Mouse (Mus musculus): ENCODE results near the gene Dysf. TPM values are rescaled to one million over a fixed set of nuclear protein-coding genes. Genes with fewer than 3 reads are reported as not detected.
A peak's percentile ranks its signal among the peaks of the same experiment; 100 is the strongest.

The Dysf gene
- polyA plus RNA-seq, 1 experiment, result 20.7 TPM

- Histone ChIP-seq H3K4me3 (ENCODE audit: insufficient read depth, low read depth, low read length) (no peak overlapping the region), H3K27me3 (replicated peaks; ENCODE audit: control insufficient read depth, insufficient read depth, low read length) (no peaks in the 10 kb centered on the region), H3K4me1 (ENCODE audit: control insufficient read depth, insufficient read depth, low read length) (no peaks in the 10 kb centered on the region), H3K36me3 (ENCODE audit: control insufficient read depth, insufficient read depth, low read length) (no peaks in the 10 kb centered on the region), H3K27ac (ENCODE audit: insufficient read depth, low read depth, low read length) (no peak overlapping the region)
- TF ChIP-seq CTCF (conservative IDR thresholded peaks at IDR 0.05; ENCODE audit: insufficient read depth, insufficient read length, low read depth, low read length) (no peak), POLR2A (IDR thresholded peaks at IDR 0.05; ENCODE audit: low read depth, low read length) (no peak)
- 89% methylated on average over 3 of the region's 3 CpGs for WGBS
- DNase-seq, result no peak
These were observed 72.2 kb downstream of the Dysf start for GRCm38 (mm10) chr6:84080631-84081030.

DNA sequence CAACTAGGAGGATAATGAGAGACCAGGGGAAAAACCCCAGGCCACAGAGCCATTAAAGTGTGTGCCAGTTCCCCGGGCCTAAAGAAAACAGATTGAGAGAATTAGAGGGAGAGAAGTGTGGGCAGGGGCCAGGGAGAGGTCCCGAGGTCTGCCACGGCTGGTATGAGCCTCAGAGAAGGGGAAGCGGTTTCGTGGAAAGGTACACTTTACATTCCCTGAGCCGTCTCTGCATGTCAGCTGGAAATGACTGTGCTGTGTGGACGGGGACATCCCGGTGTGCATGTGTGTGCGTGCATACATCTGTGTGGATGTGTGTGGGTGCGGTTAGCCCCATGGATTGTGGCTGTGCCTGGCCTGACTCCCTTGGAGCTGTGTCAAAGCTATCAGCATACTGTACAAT, 76.4 kb downstream of the Dysf start:
- no peaks in the 10 kb centered on the region for H3K4me1 ChIP-seq (ENCODE audit: control insufficient read depth, insufficient read depth, low read length)
- DNase-seq, result no peak
- 67% methylated on average over 10 of the region's 10 CpGs for WGBS
- no peak overlapping the region for H3K4me3 ChIP-seq (ENCODE audit: insufficient read depth, low read depth, low read length)
- H3K27me3 ChIP-seq (replicated peaks; ENCODE audit: control insufficient read depth, insufficient read depth, low read length), result no peaks in the 10 kb centered on the region
- TF ChIP-seq POLR2A (IDR thresholded peaks at IDR 0.05; ENCODE audit: low read depth, low read length), result no peak
- no peak for TF ChIP-seq CTCF (conservative IDR thresholded peaks at IDR 0.05; ENCODE audit: insufficient read depth, insufficient read length, low read depth, low read length)
- no peak overlapping the region for H3K27ac ChIP-seq (ENCODE audit: insufficient read depth, low read depth, low read length)
- H3K36me3 ChIP-seq (ENCODE audit: control insufficient read depth, insufficient read depth, low read length), result no peaks in the 10 kb centered on the region

- TF ChIP-seq CTCF (conservative IDR thresholded peaks at IDR 0.05; ENCODE audit: insufficient read depth, insufficient read length, low read depth, low read length), result peak; percentile 89
- TF ChIP-seq POLR2A (IDR thresholded peaks at IDR 0.05; ENCODE audit: low read depth, low read length), result no peak
- no peak overlapping the region for H3K4me3 ChIP-seq (ENCODE audit: insufficient read depth, low read depth, low read length)
- H3K4me1 ChIP-seq (ENCODE audit: control insufficient read depth, insufficient read depth, low read length), result no peaks in the 10 kb centered on the region
- H3K27me3 ChIP-seq (replicated peaks; ENCODE audit: control insufficient read depth, insufficient read depth, low read length), result no peaks in the 10 kb centered on the region
- 26% methylated on average over 4 of the region's 4 CpGs for WGBS
- DNase-seq, result peak; percentile 45
- no peaks in the 10 kb centered on the region for H3K36me3 ChIP-seq (ENCODE audit: control insufficient read depth, insufficient read depth, low read length)
- no peak overlapping the region for H3K27ac ChIP-seq (ENCODE audit: insufficient read depth, low read depth, low read length)
These were observed 85.1 kb downstream of the Dysf start for GRCm38 (mm10) chr6:84093473-84093872.

DNA sequence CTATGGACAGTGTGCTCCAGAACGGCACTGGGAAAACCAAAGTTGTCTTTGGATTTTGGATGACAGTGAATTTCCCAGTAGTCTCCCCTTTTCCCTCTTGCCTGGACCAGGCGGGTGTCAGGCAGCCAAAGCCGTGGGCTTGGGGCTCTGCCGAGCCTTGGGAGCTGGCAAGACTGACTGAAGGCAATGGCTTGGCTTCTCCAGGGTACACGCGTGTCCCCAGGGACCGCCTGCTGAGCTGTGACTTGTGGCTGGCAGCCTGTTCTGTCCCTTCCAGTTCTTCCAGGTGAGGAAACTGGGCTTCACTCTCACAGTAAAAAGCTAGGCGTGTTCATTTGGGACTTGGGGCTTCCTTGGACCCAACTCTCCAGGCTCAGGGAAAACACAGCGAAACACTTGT, 86.1 kb downstream of the Dysf start:
- Histone ChIP-seq H3K4me1 (ENCODE audit: control insufficient read depth, insufficient read depth, low read length) (no peaks in the 10 kb centered on the region), H3K4me3 (ENCODE audit: insufficient read depth, low read depth, low read length) (no peak overlapping the region), H3K27me3 (replicated peaks; ENCODE audit: control insufficient read depth, insufficient read depth, low read length) (no peaks in the 10 kb centered on the region), H3K27ac (ENCODE audit: insufficient read depth, low read depth, low read length) (no peak overlapping the region), H3K36me3 (ENCODE audit: control insufficient read depth, insufficient read depth, low read length) (no peaks in the 10 kb centered on the region)
- DNase-seq, result peak; percentile 6
- TF ChIP-seq POLR2A (IDR thresholded peaks at IDR 0.05; ENCODE audit: low read depth, low read length) (no peak), CTCF (conservative IDR thresholded peaks at IDR 0.05; ENCODE audit: insufficient read depth, insufficient read length, low read depth, low read length) (no peak)
- WGBS, result 90% methylated on average over 9 of the region's 9 CpGs

DNA sequence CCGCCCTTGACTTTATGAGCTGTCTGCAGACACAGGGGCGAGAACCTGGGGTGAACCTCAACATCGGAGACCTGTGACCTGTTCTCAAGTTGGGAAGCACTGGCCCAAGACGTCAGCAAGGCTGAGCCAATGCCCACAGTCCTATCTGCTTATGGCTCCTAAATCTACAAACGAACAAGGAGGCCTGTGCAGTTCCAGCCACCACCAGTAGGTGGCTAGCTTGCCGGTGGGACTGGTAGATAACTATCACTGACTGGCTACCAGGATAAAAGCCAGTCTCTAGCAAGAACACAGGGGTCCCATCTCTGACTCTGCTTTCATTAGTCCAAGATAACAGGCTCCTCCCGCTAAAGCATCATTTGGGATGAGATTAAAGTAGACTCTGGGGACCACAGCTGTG, 86.6 kb downstream of the Dysf start:
- 24% methylated on average over 7 of the region's 7 CpGs for whole genome bisulfite sequencing
- Histone ChIP-seq H3K27me3 (replicated peaks; ENCODE audit: control insufficient read depth, insufficient read depth, low read length) (no peaks in the 10 kb centered on the region), H3K4me3 (ENCODE audit: insufficient read depth, low read depth, low read length) (no peak overlapping the region), H3K4me1 (ENCODE audit: control insufficient read depth, insufficient read depth, low read length) (no peaks in the 10 kb centered on the region), H3K36me3 (ENCODE audit: control insufficient read depth, insufficient read depth, low read length) (no peaks in the 10 kb centered on the region), H3K27ac (ENCODE audit: insufficient read depth, low read depth, low read length) (no peak overlapping the region)
- peak; percentile 71 for DNase-seq
- TF ChIP-seq CTCF (conservative IDR thresholded peaks at IDR 0.05; ENCODE audit: insufficient read depth, insufficient read length, low read depth, low read length) (peak; percentile 76), POLR2A (IDR thresholded peaks at IDR 0.05; ENCODE audit: low read depth, low read length) (no peak)

DNA sequence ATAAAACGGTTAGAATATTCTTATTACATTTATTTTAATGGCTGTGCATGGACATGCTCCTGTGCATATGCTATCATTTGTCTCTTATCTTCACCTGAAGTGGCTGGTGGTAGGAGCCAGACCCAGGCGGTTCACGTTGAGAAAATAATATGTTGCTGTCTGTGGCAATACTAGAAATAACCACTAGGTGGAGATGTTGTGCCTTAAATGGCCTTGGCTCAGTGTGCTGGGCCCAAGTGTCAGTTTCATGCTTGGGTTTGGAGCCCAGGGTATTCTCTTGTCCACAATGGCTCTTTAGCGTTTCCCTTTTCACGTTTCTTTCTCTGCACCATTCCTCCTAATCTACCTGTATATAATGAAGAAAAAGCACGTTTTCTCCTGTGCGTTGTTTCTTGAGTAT, 87.5 kb downstream of the Dysf start:
- WGBS, result 21% methylated on average over 7 of the region's 7 CpGs
- no peak overlapping the region for H3K27ac ChIP-seq (ENCODE audit: insufficient read depth, low read depth, low read length)
- no peaks in the 10 kb centered on the region for H3K36me3 ChIP-seq (ENCODE audit: control insufficient read depth, insufficient read depth, low read length)
- H3K4me3 ChIP-seq (ENCODE audit: insufficient read depth, low read depth, low read length), result no peak overlapping the region
- no peaks in the 10 kb centered on the region for H3K4me1 ChIP-seq (ENCODE audit: control insufficient read depth, insufficient read depth, low read length)
- peak; percentile 80 for DNase-seq
- no peaks in the 10 kb centered on the region for H3K27me3 ChIP-seq (replicated peaks; ENCODE audit: control insufficient read depth, insufficient read depth, low read length)
- TF ChIP-seq CTCF (conservative IDR thresholded peaks at IDR 0.05; ENCODE audit: insufficient read depth, insufficient read length, low read depth, low read length), result peak; percentile 84
- no peak for TF ChIP-seq POLR2A (IDR thresholded peaks at IDR 0.05; ENCODE audit: low read depth, low read length)

DNA sequence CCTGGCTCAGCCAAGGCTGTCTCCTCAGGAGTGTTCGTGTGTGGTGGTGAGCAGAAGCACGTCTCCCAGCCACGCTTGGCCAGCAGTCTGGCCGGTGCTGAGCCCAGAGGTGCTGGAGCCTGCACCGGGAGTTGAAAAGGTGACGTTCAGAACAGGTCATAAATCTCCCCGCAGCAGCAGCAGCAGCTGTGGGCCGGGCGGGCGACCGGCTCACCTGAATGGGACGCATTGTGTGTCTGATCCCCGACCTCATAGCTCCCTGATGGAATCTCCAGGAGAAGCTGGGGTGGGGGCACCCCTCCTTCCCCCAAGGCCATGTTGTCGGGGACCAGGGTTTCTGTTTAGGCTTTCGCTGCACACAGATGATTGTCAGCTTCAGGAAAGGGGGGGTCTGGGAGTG, 93.6 kb downstream of the Dysf start:
- Histone ChIP-seq H3K27me3 (replicated peaks; ENCODE audit: control insufficient read depth, insufficient read depth, low read length) (no peaks in the 10 kb centered on the region), H3K4me1 (ENCODE audit: control insufficient read depth, insufficient read depth, low read length) (no peaks in the 10 kb centered on the region), H3K27ac (ENCODE audit: insufficient read depth, low read depth, low read length) (no peak overlapping the region), H3K4me3 (ENCODE audit: insufficient read depth, low read depth, low read length) (no peak overlapping the region), H3K36me3 (ENCODE audit: control insufficient read depth, insufficient read depth, low read length) (no peaks in the 10 kb centered on the region)
- 35% methylated on average over 15 of the region's 15 CpGs for WGBS
- no peak for TF ChIP-seq CTCF (conservative IDR thresholded peaks at IDR 0.05; ENCODE audit: insufficient read depth, insufficient read length, low read depth, low read length)
- TF ChIP-seq POLR2A (IDR thresholded peaks at IDR 0.05; ENCODE audit: low read depth, low read length), result no peak
- no peak for DNase-seq

All from kidney, adult 2 months (tissue).